Comparison of ENCODE assay signal across 8 mouse cellular contexts in the genomic region with DNA sequence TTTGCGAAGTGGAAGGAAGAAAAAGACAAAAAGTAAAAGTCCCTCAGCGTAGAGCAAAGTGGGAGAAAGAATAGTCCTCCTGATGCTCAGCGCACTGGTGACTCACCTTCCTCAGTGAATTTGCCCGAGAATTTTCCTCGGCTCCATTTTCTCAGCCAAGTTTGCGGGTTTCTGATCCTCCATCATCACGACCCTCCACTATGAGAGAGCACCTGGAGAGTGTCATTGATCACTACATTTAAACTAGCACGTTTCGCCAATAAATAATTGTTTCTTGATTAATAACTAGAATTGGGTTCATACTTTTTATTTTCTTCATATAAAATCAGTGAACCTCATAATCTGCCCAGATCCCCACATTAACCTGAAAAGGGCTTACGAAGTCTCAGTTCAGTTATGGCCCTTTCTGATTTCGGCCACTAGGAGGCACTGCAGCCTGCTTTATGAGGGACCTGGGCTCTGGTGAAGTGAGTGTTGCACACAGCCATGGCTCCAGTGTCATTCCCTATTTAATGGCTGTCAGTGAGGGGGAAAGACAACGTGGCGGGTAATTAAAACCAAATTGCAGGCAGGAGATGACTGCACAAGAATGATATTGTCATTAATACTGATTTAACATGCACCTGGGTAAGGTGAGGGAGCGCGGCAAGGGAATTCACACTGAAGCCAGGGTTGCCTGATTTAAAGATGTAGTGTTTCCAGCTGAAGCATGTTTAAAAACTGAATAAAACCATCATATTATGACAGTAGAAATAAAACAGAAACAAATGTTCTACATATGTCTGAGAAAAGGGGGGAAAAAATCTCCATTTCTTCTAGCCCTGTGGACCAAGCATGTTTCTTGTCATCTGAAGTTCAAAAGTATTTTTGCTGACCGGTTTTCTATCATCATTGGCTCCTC.
DNase-seq lines count a peak whose midpoint lies in the region; TF ChIP-seq lines count a peak whose summit lies in the region.

No protein-coding gene starts in this region.

- TF ChIP-seq CTCF in C2C12 (IDR thresholded peaks at IDR 0.05; ENCODE audit: control insufficient read depth, insufficient read depth, insufficient read length) = peak; percentile 73
- TF ChIP-seq CTCF in bone marrow macrophage, adult 2 months (IDR thresholded peaks at IDR 0.05; ENCODE audit: low read depth, low read length) = peak; percentile 30; the same call in 1 of the 2 replicates
- peak; percentile 80 for TF ChIP-seq CTCF in lung, adult 2 months (IDR thresholded peaks at IDR 0.05; ENCODE audit: insufficient read depth, low read length)

- WGBS in lung, adult 2 months = 38% methylated on average over 16 of the region's 16 CpGs

- no peaks in the 10 kb centered on the region for H3K79me3 ChIP-seq in C2C12 (ENCODE audit: low read depth)

- TF ChIP-seq POLR2A in bone marrow macrophage, adult 2 months (IDR thresholded peaks at IDR 0.05; ENCODE audit: borderline replicate concordance, low read depth, low read length) = no peak
- no peak for TF ChIP-seq POLR2A in lung, adult 2 months (IDR thresholded peaks at IDR 0.05; ENCODE audit: borderline replicate concordance, extremely low read depth, low read depth, low read length)

- no peak overlapping the region for H3K4me3 ChIP-seq in C2C12 (ENCODE audit: insufficient read depth, poor library complexity, severe bottlenecking)
- H3K4me3 ChIP-seq in bone marrow macrophage, adult 2 months (ENCODE audit: insufficient read depth, low read length) = no peak overlapping the region
- H3K4me3 ChIP-seq in lung, adult 2 months (replicated peaks; ENCODE audit: extremely low read depth, low read depth, low read length) = no peak overlapping the region

- H3K27ac ChIP-seq in bone marrow macrophage, adult 2 months (ENCODE audit: insufficient read depth, low read depth, low read length) = no peak overlapping the region

- no peaks in the 10 kb centered on the region for H3K4me1 ChIP-seq in bone marrow macrophage, adult 2 months (ENCODE audit: control insufficient read depth, insufficient read depth, low read length)
- H3K4me1 ChIP-seq in lung, adult 2 months (ENCODE audit: control insufficient read depth, insufficient read depth, low read length) = no peaks in the 10 kb centered on the region

- H3K36me3 ChIP-seq in C2C12 (ENCODE audit: control insufficient read depth, insufficient read depth) = no peaks in the 10 kb centered on the region

- DNase-seq in fibroblast of lung, adult 2 months (ENCODE audit: low read depth) = peak; percentile 43
- peak; percentile 79 for DNase-seq in heart, postnatal 4 days
- DNase-seq in layer of hippocampus, adult 11-12 months (ENCODE audit: low spot score) = peak; percentile 74
- DNase-seq in lung, adult 2 months = peak; percentile 54
- DNase-seq in ovary, postnatal 10 days (ENCODE audit: low spot score) = peak; percentile 51
- DNase-seq in spleen, postnatal 36 days (ENCODE audit: low spot score in 2 of 2) = no peak

- H3K79me2 ChIP-seq in C2C12 (ENCODE audit: control insufficient read depth, insufficient read depth) = no peaks in the 10 kb centered on the region

- H3ac ChIP-seq in C2C12 (ENCODE audit: control insufficient read depth, insufficient read length, low read depth) = no peak overlapping the region

- H3K27me3 ChIP-seq in C2C12 (ENCODE audit: control insufficient read depth, insufficient read depth, insufficient read length) = no peaks in the 10 kb centered on the region

TF ChIP-seq in C2C12, 6 proteins besides CTCF, POLR2A, EP300 and RAD21:
- no peak for TF ChIP-seq FOSL1 (IDR thresholded peaks at IDR 0.05; ENCODE audit: insufficient read depth, low read length, poor library complexity, severe bottlenecking)
- no peak for TF ChIP-seq CEBPB (IDR thresholded peaks at IDR 0.05; ENCODE audit: low read depth)
- no peak for TF ChIP-seq USF1 (IDR thresholded peaks at IDR 0.05; ENCODE audit: low read depth)
- TF ChIP-seq MYOD1 (IDR thresholded peaks at IDR 0.05; ENCODE audit: control insufficient read depth, insufficient read length, low read depth) = no peak
- TF ChIP-seq MAX (IDR thresholded peaks at IDR 0.05) = no peak
- no peak for TF ChIP-seq MYOG (IDR thresholded peaks at IDR 0.05; ENCODE audit: control insufficient read depth, extremely low read depth, insufficient read length)

Comparison
In these comparisons a context has a peak if more than half of its experiments do, and no peak if none do; other contexts are left out.
1. CTCF ChIP-seq: peak in every context shown above with its lines; median percentile 80 in lung, adult 2 months; 73 in C2C12; 30 in bone marrow macrophage, adult 2 months.
2. DNase-seq: peak in fibroblast of lung, adult 2 months (single experiment), heart, postnatal 4 days (single experiment), layer of hippocampus, adult 11-12 months (single experiment), lung, adult 2 months (single experiment) and ovary, postnatal 10 days (single experiment); none in spleen, postnatal 36 days (0 of 2).